Mouse (Mus musculus) left cerebral cortex, postnatal 14 days (tissue): ENCODE data around the gene Tubg2. TPM values are rescaled to one million over a fixed set of nuclear protein-coding genes. Genes with fewer than 3 reads are reported as not detected.
"Not testable (repeated sequence)": the region's sequence is repeated elsewhere in the genome, so short reads cannot be mapped to it uniquely, and the experiment has no call there.

ENCODE experiments used
- DNase-seq, 2 experiments: peaks; one replicate each; pipeline ENCODE4 v3.0.0; 2021 to 2022; ENCODE audit warnings: low spot score in 2 of 2, mixed read lengths in 1 of 2
- intact Hi-C: fragments of 180-260 bp; cut with DNase I; formaldehyde crosslinking; loops from one replicate; pipeline ENCODE4 v1.15.1; 2025
- long read RNA-seq, 2 experiments: library from polyadenylated mRNA; stranded (forward); transcript quantifications; one replicate each; pipeline ENCODE4 v2.0.0; 2021
- total RNA-seq, 2 experiments: library from RNA; stranded (reverse); gene quantifications; 2 replicates each; pipeline ENCODE4 v1.2.3; 2021

Tubg2 gene
- total RNA-seq: 10 to 100 TPM; 49.0 to 49.5 TPM
- long read RNA-seq, experiment 1, transcript Tubg2-201 (11 exons, 1,754 nt): major isoform, 60 of 79 reads
- long read RNA-seq, experiment 1, partial matches to known transcripts: 15 of 79 reads
- long read RNA-seq, experiment 1, other reads (novel, unspliced or antisense): 4 of 79 reads
- long read RNA-seq, experiment 2, transcript Tubg2-201 (11 exons, 1,754 nt): major isoform, 64 of 73 reads
- long read RNA-seq, experiment 2, partial matches to known transcripts: 5 of 73 reads
- long read RNA-seq, experiment 2, other reads (novel, unspliced or antisense): 4 of 73 reads

GRCm38 (mm10) chr11:101155728-101156371, at the start of gene Tubg2:
Tubg2 (plus strand) TSS chr11:101155907.
- DNase-seq: peak; percentile 82 to 88
- intact Hi-C loops: no loop called here

GRCm38 (mm10) chr11:101109351-101109750, 46.4 kb upstream of the Tubg2 start:
- intact Hi-C loops: no loop called here
- DNase-seq: no peak

- intact Hi-C loops: no loop called here
- DNase-seq: no peak
These were observed 45.0 kb upstream of the Tubg2 start for GRCm38 (mm10) chr11:101110708-101111107.

GRCm38 (mm10) chr11:101111178-101111577, 44.5 kb upstream of the Tubg2 start:
- intact Hi-C loops: no loop called here
- DNase-seq: no peak

GRCm38 (mm10) chr11:101112186-101112585, 43.5 kb upstream of the Tubg2 start:
- no peak for DNase-seq
- intact Hi-C loops: no loop called here

GRCm38 (mm10) chr11:101115564-101115963, 40.1 kb upstream of the Tubg2 start:
- DNase-seq: no peak
- intact Hi-C loops: no loop called here

- no peak for DNase-seq
- intact Hi-C loops: no loop called here
These were observed 37.6 kb upstream of the Tubg2 start for GRCm38 (mm10) chr11:101118105-101118504.

- intact Hi-C loops: no loop called here
- DNase-seq: no peak
These were observed 36.5 kb upstream of the Tubg2 start for GRCm38 (mm10) chr11:101119131-101119760.

- peak; percentile 99 to 100 for DNase-seq
- intact Hi-C loops: loop anchor here (10.0 kb wide), 1 partner anchor 55 kb away; the partner anchor contains the start of genes Ccr10, Cntnap1 and Plekhh3
These were observed 35.8 kb upstream of the Tubg2 start, which contains the start of the genes Retreg3 and Tubg1 for GRCm38 (mm10) chr11:101119761-101120544. Retreg3 (minus strand) TSS chr11:101119893. Tubg1 (plus strand) TSS chr11:101119938.

- intact Hi-C loops: loop anchor here (10.0 kb wide), 1 partner anchor 54 kb away; the partner anchor contains the start of genes Ccr10, Cntnap1 and Plekhh3
- no peak for DNase-seq
These were observed 35.0 kb upstream of the Tubg2 start for GRCm38 (mm10) chr11:101120545-101121188.

GRCm38 (mm10) chr11:101124494-101124893, 31.2 kb upstream of the Tubg2 start:
- intact Hi-C loops: loop anchor here (10.0 kb wide), 1 partner anchor 50 kb away; the partner anchor contains the start of genes Ccr10, Cntnap1 and Plekhh3

GRCm38 (mm10) chr11:101125008-101125407, 30.7 kb upstream of the Tubg2 start:
- intact Hi-C loops: loop anchor here (10.0 kb wide), 1 partner anchor 50 kb away; the partner anchor contains the start of genes Ccr10, Cntnap1 and Plekhh3
- not testable (repeated sequence) for DNase-seq

More at GRCm38 (mm10) chr11:101124494-101124893, 31.2 kb upstream of the Tubg2 start:
- not testable (repeated sequence) for DNase-seq

- intact Hi-C loops: loop anchor here (10.0 kb wide), 1 partner anchor 48 kb away; the partner anchor contains the start of genes Ccr10, Cntnap1 and Plekhh3
- DNase-seq: peak; percentile 21 to 42
These were observed 28.6 kb upstream of the Tubg2 start for GRCm38 (mm10) chr11:101127075-101127474.

GRCm38 (mm10) chr11:101128996-101129577, 26.6 kb upstream of the Tubg2 start:
- intact Hi-C loops: loop anchor here (10.0 kb wide), 1 partner anchor 46 kb away; the partner anchor contains the start of genes Ccr10, Cntnap1 and Plekhh3
- no peak for DNase-seq

GRCm38 (mm10) chr11:101130056-101130756, 25.5 kb upstream of the Tubg2 start:
- intact Hi-C loops: no loop called here
- peak in 1 of 2 experiments; percentile 26 for DNase-seq

GRCm38 (mm10) chr11:101131187-101131586, 24.5 kb upstream of the Tubg2 start:
- intact Hi-C loops: no loop called here
- no peak for DNase-seq

- intact Hi-C loops: no loop called here
- peak; percentile 33 to 66 for DNase-seq
These were observed 24.0 kb upstream of the Tubg2 start for GRCm38 (mm10) chr11:101131701-101132100.
